Mouse (Mus musculus): ENCODE data around the gene Oas1f. TPM values are rescaled to one million over a fixed set of nuclear protein-coding genes. Genes with fewer than 3 reads are reported as not detected.
"Not testable (repeated sequence)": the region's sequence is repeated elsewhere in the genome, so short reads cannot be mapped to it uniquely, and the experiment has no call there.

Oas1f gene
- polyA plus RNA-seq, 1 experiment from 2014 or later, result not detected

DNA sequence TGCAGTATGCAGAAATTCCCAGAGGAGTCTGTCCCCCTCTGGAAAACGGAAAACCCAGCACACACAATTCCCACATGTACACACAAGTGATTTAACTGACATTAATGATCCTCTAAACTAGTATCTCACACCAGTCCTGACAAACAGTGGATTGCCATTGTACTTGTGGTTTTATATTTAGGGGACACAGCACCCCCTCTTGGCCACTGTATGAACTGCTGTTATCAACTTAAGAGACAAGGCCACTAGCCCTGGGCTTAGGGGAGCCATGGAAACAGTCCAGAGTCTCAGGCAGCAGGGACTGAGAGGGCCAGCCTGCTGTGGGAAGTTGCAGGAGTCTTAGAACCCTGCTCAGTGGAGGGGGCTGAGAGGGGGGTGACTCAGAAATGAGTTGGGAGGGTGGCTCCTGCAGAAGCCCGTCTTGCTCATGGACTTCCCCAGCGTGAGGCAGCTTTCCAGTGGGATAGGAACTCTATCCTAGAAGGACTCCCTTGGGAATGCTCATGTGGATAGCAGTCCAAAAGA is 18.2 kb downstream of the Oas1f start:
- Histone ChIP-seq H3K4me1 (replicated peaks; ENCODE audit: control insufficient read depth, insufficient read depth, low read length) (no peaks in the 10 kb centered on the region), H3K27me3 (ENCODE audit: control insufficient read depth, insufficient read depth, low read depth, low read length) (no peaks in the 10 kb centered on the region), H3K9ac (ENCODE audit: low read length) (no peak overlapping the region), H3K9me3 (ENCODE audit: control insufficient read depth, low read length) (no peaks in the 10 kb centered on the region), H3K36me3 (ENCODE audit: control insufficient read depth, insufficient read depth, low read length) (no peaks in the 10 kb centered on the region), H3K4me2 (ENCODE audit: low read depth, low read length) (no peak overlapping the region), H3K4me3 (ENCODE audit: low read length) (no peak overlapping the region), H3K27ac (ENCODE audit: low read length) (no peak overlapping the region)
- WGBS, result 58% methylated on average over 3 of the region's 3 CpGs
- no peak for ATAC-seq (ENCODE audit: low read depth)

GRCm38 (mm10) chr5:120869436-120870015 is 22.4 kb downstream of the Oas1f start:
- Histone ChIP-seq H3K4me2 (ENCODE audit: low read depth, low read length) (no peak overlapping the region), H3K27me3 (ENCODE audit: control insufficient read depth, insufficient read depth, low read depth, low read length) (no peaks in the 10 kb centered on the region; the same call in 1 of the 2 replicates), H3K36me3 (ENCODE audit: control insufficient read depth, insufficient read depth, low read length) (no peaks in the 10 kb centered on the region), H3K9ac (ENCODE audit: low read length) (no peak overlapping the region), H3K9me3 (ENCODE audit: control insufficient read depth, low read length) (no peaks in the 10 kb centered on the region), H3K4me3 (ENCODE audit: low read length) (no peak overlapping the region), H3K4me1 (replicated peaks; ENCODE audit: control insufficient read depth, insufficient read depth, low read length) (no peaks in the 10 kb centered on the region), H3K27ac (ENCODE audit: low read length) (no peak overlapping the region)
- ATAC-seq (ENCODE audit: low read depth), result no peak
- WGBS, result 82% methylated on average over 7 of the region's 7 CpGs

DNA sequence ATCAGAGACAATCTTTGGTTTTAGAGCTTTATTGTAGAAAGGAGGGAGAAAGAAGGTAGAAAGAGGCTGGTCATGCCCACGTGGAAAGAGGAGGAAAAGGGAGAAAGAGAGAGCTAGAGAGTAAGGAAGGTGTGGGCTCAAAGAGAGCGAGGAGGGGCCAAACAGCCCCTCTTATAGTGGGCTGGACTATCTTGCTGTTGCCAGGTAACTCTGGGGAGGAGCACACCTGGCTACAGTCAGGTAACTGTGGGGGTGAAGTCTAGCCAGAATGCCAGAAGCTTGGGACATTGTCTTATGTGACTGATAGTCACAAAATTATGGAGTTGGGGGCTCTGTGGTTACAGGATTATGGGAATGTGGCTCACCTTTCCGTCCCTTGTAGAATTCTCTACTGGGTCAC is 22.9 kb downstream of the Oas1f start:
- H3K27me3 ChIP-seq (ENCODE audit: control insufficient read depth, insufficient read depth, low read depth, low read length), result no peaks in the 10 kb centered on the region; the same call in 1 of the 2 replicates
- H3K9ac ChIP-seq (ENCODE audit: low read length), result no peak overlapping the region
- no peak overlapping the region for H3K4me3 ChIP-seq (ENCODE audit: low read length)
- WGBS, result 40% methylated on average over 3 of the region's 3 CpGs
- no peak overlapping the region for H3K27ac ChIP-seq (ENCODE audit: low read length)
- no peaks in the 10 kb centered on the region for H3K4me1 ChIP-seq (replicated peaks; ENCODE audit: control insufficient read depth, insufficient read depth, low read length)
- H3K36me3 ChIP-seq (ENCODE audit: control insufficient read depth, insufficient read depth, low read length), result no peaks in the 10 kb centered on the region
- no peak for ATAC-seq (ENCODE audit: low read depth)
- H3K4me2 ChIP-seq (ENCODE audit: low read depth, low read length), result no peak overlapping the region
- H3K9me3 ChIP-seq (ENCODE audit: control insufficient read depth, low read length), result no peaks in the 10 kb centered on the region

GRCm38 (mm10) chr5:120870782-120871181 is 23.6 kb downstream of the Oas1f start:
- WGBS, result 56% methylated on average over 7 of the region's 7 CpGs

DNA sequence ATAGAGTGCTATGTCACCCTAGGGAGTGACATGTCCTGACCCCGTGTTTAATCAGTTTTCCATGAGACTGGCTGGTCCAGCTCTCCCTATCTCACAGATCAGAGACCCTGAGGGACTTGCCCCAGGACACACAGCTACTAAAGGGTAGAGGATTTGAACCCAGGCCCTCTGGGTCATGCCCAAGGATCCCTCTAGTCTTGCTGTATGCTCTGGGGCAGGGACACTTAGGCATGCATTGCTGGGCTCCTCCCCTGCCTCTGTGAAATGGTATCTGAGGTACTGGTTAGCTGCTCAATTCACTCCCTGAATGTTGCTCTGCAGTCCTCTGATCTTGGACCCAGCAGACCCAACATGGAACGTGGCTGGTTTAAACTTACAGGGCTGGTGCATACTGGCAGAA is 24.3 kb downstream of the Oas1f start:
- ATAC-seq (ENCODE audit: low read depth), result no peak

More at GRCm38 (mm10) chr5:120870782-120871181, 23.6 kb downstream of the Oas1f start:
- H3K9me3 ChIP-seq (ENCODE audit: control insufficient read depth, low read length), result no peaks in the 10 kb centered on the region
- H3K4me3 ChIP-seq (ENCODE audit: low read length), result no peak overlapping the region
- no peaks in the 10 kb centered on the region for H3K4me1 ChIP-seq (replicated peaks; ENCODE audit: control insufficient read depth, insufficient read depth, low read length)
- ATAC-seq (ENCODE audit: low read depth), result no peak
- no peaks in the 10 kb centered on the region; the same call in 1 of the 2 replicates for H3K27me3 ChIP-seq (ENCODE audit: control insufficient read depth, insufficient read depth, low read depth, low read length)
- H3K36me3 ChIP-seq (ENCODE audit: control insufficient read depth, insufficient read depth, low read length), result no peaks in the 10 kb centered on the region
- H3K27ac ChIP-seq (ENCODE audit: low read length), result no peak overlapping the region
- H3K4me2 ChIP-seq (ENCODE audit: low read depth, low read length), result no peak overlapping the region
- no peak overlapping the region for H3K9ac ChIP-seq (ENCODE audit: low read length)

DNA sequence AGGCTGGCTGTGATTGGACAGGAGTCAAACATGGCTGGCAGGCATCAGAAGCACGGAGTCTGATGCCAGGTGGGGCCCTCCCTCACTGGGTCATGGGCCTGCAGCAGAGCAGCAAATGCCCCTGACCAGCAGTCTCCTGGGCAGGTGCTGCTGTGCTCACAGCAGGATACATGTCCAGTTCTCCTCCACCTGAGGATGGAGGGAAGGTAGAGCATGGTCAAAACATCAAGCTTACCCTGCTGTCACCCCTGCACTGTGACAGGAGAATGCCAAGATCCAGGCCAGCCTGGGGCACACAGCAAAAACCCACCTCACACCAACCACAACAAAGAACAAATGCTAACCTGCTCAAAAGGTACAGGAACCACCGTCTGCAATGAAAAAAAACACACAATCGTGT is 29.7 kb downstream of the Oas1f start:
- not testable (repeated sequence) for H3K27ac ChIP-seq (ENCODE audit: low read length); H3K4me3 ChIP-seq (ENCODE audit: low read length); H3K27me3 ChIP-seq (ENCODE audit: control insufficient read depth, insufficient read depth, low read depth, low read length); H3K4me2 ChIP-seq (ENCODE audit: low read depth, low read length); H3K4me1 ChIP-seq (replicated peaks; ENCODE audit: control insufficient read depth, insufficient read depth, low read length); H3K9me3 ChIP-seq (ENCODE audit: control insufficient read depth, low read length); H3K9ac ChIP-seq (ENCODE audit: low read length); H3K36me3 ChIP-seq (ENCODE audit: control insufficient read depth, insufficient read depth, low read length); ATAC-seq (ENCODE audit: low read depth)
- WGBS, result 59% methylated on average over 2 of the region's 3 CpGs

More for the DNA sequence above, 24.3 kb downstream of the Oas1f start:
- H3K4me3 ChIP-seq (ENCODE audit: low read length), result no peak overlapping the region
- no peaks in the 10 kb centered on the region for H3K9me3 ChIP-seq (ENCODE audit: control insufficient read depth, low read length)
- 41% methylated on average over 2 of the region's 2 CpGs for WGBS
- H3K27me3 ChIP-seq (ENCODE audit: control insufficient read depth, insufficient read depth, low read depth, low read length), result no peaks in the 10 kb centered on the region; the same call in 1 of the 2 replicates
- no peaks in the 10 kb centered on the region for H3K4me1 ChIP-seq (replicated peaks; ENCODE audit: control insufficient read depth, insufficient read depth, low read length)
- no peak overlapping the region for H3K4me2 ChIP-seq (ENCODE audit: low read depth, low read length)
- H3K9ac ChIP-seq (ENCODE audit: low read length), result no peak overlapping the region
- H3K27ac ChIP-seq (ENCODE audit: low read length), result no peak overlapping the region
- H3K36me3 ChIP-seq (ENCODE audit: control insufficient read depth, insufficient read depth, low read length), result no peaks in the 10 kb centered on the region

DNA sequence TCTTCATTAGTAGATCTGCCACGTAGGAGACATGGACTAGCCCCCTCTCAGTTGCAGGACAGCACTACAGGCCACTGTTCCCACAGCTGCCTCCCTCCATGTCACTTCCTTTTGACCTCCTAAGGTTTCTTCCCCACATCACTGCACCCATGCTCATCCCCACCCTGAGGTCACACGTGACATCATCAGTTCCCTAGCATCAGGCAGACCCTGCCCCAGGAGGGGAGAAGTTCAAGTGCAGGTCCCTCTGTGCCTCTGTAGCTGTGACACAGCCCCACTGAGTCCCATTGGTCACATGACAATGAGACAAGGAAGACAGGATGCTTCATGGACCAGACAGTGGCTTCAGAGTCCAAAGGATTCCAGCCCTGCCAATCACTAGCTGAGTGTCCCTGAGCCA is 30.2 kb downstream of the Oas1f start:
- not testable (repeated sequence) for H3K36me3 ChIP-seq (ENCODE audit: control insufficient read depth, insufficient read depth, low read length); H3K27ac ChIP-seq (ENCODE audit: low read length); H3K4me2 ChIP-seq (ENCODE audit: low read depth, low read length); H3K9ac ChIP-seq (ENCODE audit: low read length); H3K27me3 ChIP-seq (ENCODE audit: control insufficient read depth, insufficient read depth, low read depth, low read length); H3K9me3 ChIP-seq (ENCODE audit: control insufficient read depth, low read length); H3K4me3 ChIP-seq (ENCODE audit: low read length); H3K4me1 ChIP-seq (replicated peaks; ENCODE audit: control insufficient read depth, insufficient read depth, low read length); ATAC-seq (ENCODE audit: low read depth)
- WGBS, result 66% methylated on average over 2 of the region's 2 CpGs

DNA sequence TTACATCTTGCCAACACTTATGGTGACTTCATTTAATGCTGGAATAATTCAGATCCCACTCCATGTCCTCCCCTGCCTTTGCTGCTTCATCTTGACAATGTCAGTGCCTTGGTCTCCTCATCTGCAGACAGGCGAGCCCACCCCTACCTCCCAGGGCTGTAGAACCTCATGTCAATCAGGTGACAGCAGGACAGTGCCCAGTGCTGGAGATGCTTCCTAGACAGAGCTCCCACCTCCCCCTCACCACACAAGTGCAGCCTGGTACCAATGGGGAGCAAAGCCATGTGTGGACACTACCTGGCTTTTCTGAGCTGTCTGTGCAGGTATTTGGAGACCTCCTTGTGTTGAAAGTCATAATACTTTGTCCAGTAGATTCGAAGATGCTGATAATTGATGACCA is 31.6 kb downstream of the Oas1f start:
- not testable (repeated sequence) for H3K36me3 ChIP-seq (ENCODE audit: control insufficient read depth, insufficient read depth, low read length); H3K9me3 ChIP-seq (ENCODE audit: control insufficient read depth, low read length); H3K27ac ChIP-seq (ENCODE audit: low read length); H3K27me3 ChIP-seq (ENCODE audit: control insufficient read depth, insufficient read depth, low read depth, low read length); H3K4me1 ChIP-seq (replicated peaks; ENCODE audit: control insufficient read depth, insufficient read depth, low read length); H3K4me3 ChIP-seq (ENCODE audit: low read length); H3K9ac ChIP-seq (ENCODE audit: low read length); H3K4me2 ChIP-seq (ENCODE audit: low read depth, low read length); ATAC-seq (ENCODE audit: low read depth)
- 44% methylated on average over 2 of the region's 2 CpGs for WGBS

DNA sequence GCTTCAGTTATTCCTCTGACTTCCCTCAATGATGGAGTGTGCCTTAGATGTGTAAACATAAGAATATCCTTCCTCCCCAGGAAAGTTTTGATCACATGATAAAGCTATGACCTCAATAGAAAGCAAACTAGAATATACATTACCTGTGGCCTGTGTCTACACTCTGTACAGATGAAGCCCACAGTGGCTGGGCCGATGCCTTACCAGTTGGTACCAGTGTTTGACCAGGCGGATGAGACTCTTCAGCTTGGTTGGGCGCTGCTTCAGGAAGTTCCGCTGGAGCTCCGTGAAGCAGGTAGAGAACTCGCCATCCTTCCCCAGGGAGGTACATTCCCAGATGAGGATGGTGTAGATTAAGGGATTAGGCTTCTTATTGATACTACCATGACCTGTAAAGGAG is 34.5 kb downstream of the Oas1f start:
- not testable (repeated sequence) for ATAC-seq (ENCODE audit: low read depth); H3K9ac ChIP-seq (ENCODE audit: low read length); H3K27me3 ChIP-seq (ENCODE audit: control insufficient read depth, insufficient read depth, low read depth, low read length); H3K4me3 ChIP-seq (ENCODE audit: low read length); H3K27ac ChIP-seq (ENCODE audit: low read length); H3K4me2 ChIP-seq (ENCODE audit: low read depth, low read length); H3K36me3 ChIP-seq (ENCODE audit: control insufficient read depth, insufficient read depth, low read length); H3K4me1 ChIP-seq (replicated peaks; ENCODE audit: control insufficient read depth, insufficient read depth, low read length); H3K9me3 ChIP-seq (ENCODE audit: control insufficient read depth, low read length)
- WGBS, result 91% methylated on average over 6 of the region's 6 CpGs

GRCm38 (mm10) chr5:120887413-120887812 is 40.2 kb downstream of the Oas1f start, which contains the start of gene Oas1g:
Gene Oas1g, minus strand, starts transcription at chr5:120887613.
- not testable (repeated sequence) for H3K4me2 ChIP-seq (ENCODE audit: low read depth, low read length); H3K27ac ChIP-seq (ENCODE audit: low read length); H3K36me3 ChIP-seq (ENCODE audit: control insufficient read depth, insufficient read depth, low read length); ATAC-seq (ENCODE audit: low read depth); H3K4me1 ChIP-seq (replicated peaks; ENCODE audit: control insufficient read depth, insufficient read depth, low read length); H3K9ac ChIP-seq (ENCODE audit: low read length); H3K9me3 ChIP-seq (ENCODE audit: control insufficient read depth, low read length); H3K4me3 ChIP-seq (ENCODE audit: low read length); H3K27me3 ChIP-seq (ENCODE audit: control insufficient read depth, insufficient read depth, low read depth, low read length)
- WGBS, result 6% methylated on average over 5 of the region's 9 CpGs
